ENCODE assay signal across 26 mouse cellular contexts in the genomic region with DNA sequence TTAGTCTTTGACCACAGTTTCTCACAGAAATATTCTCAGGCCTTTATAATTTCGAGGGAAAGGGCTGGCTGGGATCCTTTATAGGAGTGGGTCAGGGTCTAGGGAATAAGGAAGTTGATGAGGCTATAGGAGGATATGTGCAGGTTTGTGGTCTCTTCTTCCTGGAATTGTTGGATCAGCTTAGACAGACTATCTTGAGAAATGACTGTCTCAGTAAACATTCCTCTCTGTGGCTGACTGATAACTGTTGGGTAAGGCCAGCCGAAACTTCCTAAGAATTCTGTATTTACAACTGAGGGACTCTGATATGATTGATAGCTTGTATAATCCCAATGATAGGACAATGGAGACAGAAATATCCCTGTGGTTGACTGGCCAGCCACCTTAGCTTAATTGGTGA. TPM values are rescaled to one million over a fixed set of nuclear protein-coding genes. Genes with fewer than 3 reads are reported as not detected.
DNase-seq lines count a peak whose midpoint lies in the region; ATAC-seq and TF ChIP-seq lines count a peak whose summit lies in the region.
"Had no signal": no experiment of that assay in that cellular context is flagged by ENCODE, and none has a peak within 500 bp of the region (broad histone marks: within the 10 kb centered on the region; RNA-seq: fewer than 3 reads in every experiment).

No protein-coding gene starts in this region.

- no peak overlapping the region for H3K4me2 ChIP-seq in liver, embryonic 14.5 days (ENCODE audit: low read depth)
- H3K4me2 ChIP-seq: heart, embryonic 13.5 days; hindbrain, embryonic 12.5 days; hindbrain, embryonic 15.5 days had no signal

- no peaks in the 10 kb centered on the region for H3K4me1 ChIP-seq in lung, adult 2 months (ENCODE audit: control insufficient read depth, insufficient read depth, low read length)
- H3K4me1 ChIP-seq in MEL (ENCODE audit: control insufficient read depth in 1 of 2, insufficient read depth in 2 of 2, low read length in 2 of 2) = peaks cover 5 to 10% of the 10 kb centered on the region in 2 experiments
- peaks cover 0 to 6% of the 10 kb centered on the region in 2 experiments; a peak in 2 of 4 replicates for H3K4me1 ChIP-seq in liver, embryonic 14.5 days (replicated peaks; ENCODE audit: control insufficient read depth in 2 of 2, insufficient read depth in 2 of 2, low read length in 1 of 2)
- H3K4me1 ChIP-seq: forebrain, embryonic 10.5 days; heart, embryonic 10.5 days; heart, embryonic 13.5 days; hindbrain, embryonic 12.5 days; hindbrain, embryonic 15.5 days had no signal

- 29% methylated on average over 2 of the region's 2 CpGs for WGBS in lung, adult 2 months
- 9% methylated on average over 2 of the region's 2 CpGs for WGBS in liver, embryonic 14.5 days (ENCODE audit: insufficient replicate concordance)

- TF ChIP-seq RAD21 in MEL (IDR thresholded peaks at IDR 0.05; ENCODE audit: low read depth, low read length) = no peak

- H3K4me3 ChIP-seq in lung, adult 2 months (replicated peaks; ENCODE audit: extremely low read depth, low read depth, low read length) = no peak overlapping the region
- H3K4me3 ChIP-seq in MEL (ENCODE audit: control insufficient read depth in 1 of 2, insufficient read depth in 1 of 2, low read depth in 2 of 2, low read length in 2 of 2) = no peak overlapping the region
- H3K4me3 ChIP-seq in liver, embryonic 14.5 days (ENCODE audit: insufficient read depth in 1 of 2, low read depth in 2 of 2, low read length in 2 of 2) = no peak overlapping the region
- H3K4me3 ChIP-seq: forebrain, embryonic 10.5 days; gastrocnemius, adult 2 months; heart, adult 2 months; heart, embryonic 10.5 days; heart, embryonic 13.5 days; hindbrain, embryonic 12.5 days; hindbrain, embryonic 15.5 days had no signal

- no peak overlapping the region for H3K9ac ChIP-seq in MEL (ENCODE audit: control insufficient read depth, low read depth, low read length, poor library complexity, severe bottlenecking)
- H3K9ac ChIP-seq in liver, embryonic 14.5 days (replicated peaks) = no peak overlapping the region
- H3K9ac ChIP-seq: forebrain, postnatal 0 days; heart, embryonic 13.5 days; hindbrain, embryonic 12.5 days; hindbrain, embryonic 15.5 days had no signal

- DNase-seq in lung, postnatal 10 days = peak; percentile 6
- no peak for DNase-seq in lung, adult 2 months
- DNase-seq in MEL (ENCODE audit: low read depth, low spot score) = peak; percentile 24
- DNase-seq in MEL-GATA-1-ER (ENCODE audit: extremely low read depth, low read depth) = peak; percentile 58
- DNase-seq in liver, embryonic 14.5 days (ENCODE audit: low read depth in 3 of 3, low spot score in 3 of 3) = no peak
- DNase-seq in urinary bladder, adult 2 months (ENCODE audit: low spot score) = no peak
- DNase-seq in ovary, adult 18-20 months (ENCODE audit: low spot score) = no peak
- DNase-seq: adrenal gland, postnatal 10 days; adrenal gland, postnatal 36 days; cerebellum, adult 18-20 months; cerebellum, adult 9-10 months; cerebellum, postnatal 14 days; forebrain, postnatal 0 days; gastrocnemius, adult 2 months; gastrocnemius, postnatal 14 days; heart, adult 2 months; heart, postnatal 14 days had no signal

- TF ChIP-seq EP300 in MEL (IDR thresholded peaks at IDR 0.05; ENCODE audit: low read depth in 1 of 2, low read length in 2 of 2) = peak; percentile 24 to 74; a peak in 3 of 4 replicates
- TF ChIP-seq EP300 in liver, embryonic 14.5 days (IDR thresholded peaks at IDR 0.05; ENCODE audit: low read depth) = no peak

- TF ChIP-seq CTCF in lung, adult 2 months (IDR thresholded peaks at IDR 0.05; ENCODE audit: insufficient read depth, low read length) = no peak
- no peak for TF ChIP-seq CTCF in MEL (IDR thresholded peaks at IDR 0.05 in 2 of 3, conservative IDR thresholded peaks at IDR 0.05 in 1 of 3; ENCODE audit: control insufficient read depth in 1 of 3, insufficient read depth in 1 of 3, low read depth in 2 of 3, low read length in 3 of 3, poor library complexity in 1 of 3, severe bottlenecking in 1 of 3)
- TF ChIP-seq CTCF in liver, embryonic 14.5 days (IDR thresholded peaks at IDR 0.05; ENCODE audit: low read depth) = no peak

- H3K27me3 ChIP-seq in MEL (ENCODE audit: control insufficient read depth in 1 of 2, insufficient read depth in 2 of 2, low read length in 2 of 2) = no peaks in the 10 kb centered on the region; a peak in 1 of 4 replicates
- no peaks in the 10 kb centered on the region for H3K27me3 ChIP-seq in liver, embryonic 14.5 days (ENCODE audit: control insufficient read depth, insufficient read depth, low read length)
- H3K27me3 ChIP-seq: heart, embryonic 13.5 days; hindbrain, embryonic 12.5 days; hindbrain, embryonic 15.5 days had no signal

- TF ChIP-seq POLR2A in lung, adult 2 months (IDR thresholded peaks at IDR 0.05; ENCODE audit: borderline replicate concordance, extremely low read depth, low read depth, low read length) = no peak
- no peak for TF ChIP-seq POLR2A in MEL (IDR thresholded peaks at IDR 0.05; ENCODE audit: control insufficient read depth in 1 of 2, insufficient read depth in 1 of 2, low read depth in 1 of 2, low read length in 2 of 2, poor library complexity in 1 of 2)

- peaks cover 0 to 18% of the 10 kb centered on the region in 2 experiments; a peak in 2 of 4 replicates for H3K36me3 ChIP-seq in MEL (ENCODE audit: control insufficient read depth in 1 of 2, insufficient read depth in 2 of 2, low read length in 2 of 2)
- H3K36me3 ChIP-seq in liver, embryonic 14.5 days (replicated peaks; ENCODE audit: control insufficient read depth, insufficient read depth, low read depth) = no peaks in the 10 kb centered on the region
- H3K36me3 ChIP-seq: forebrain, embryonic 10.5 days; heart, embryonic 10.5 days; heart, embryonic 13.5 days; hindbrain, embryonic 12.5 days; hindbrain, embryonic 15.5 days had no signal

- no peaks in the 10 kb centered on the region for H3K79me2 ChIP-seq in MEL (ENCODE audit: control insufficient read depth, insufficient read depth, low read length, poor library complexity)

- peak; percentile 57; the same call in 1 of the 2 replicates for ATAC-seq in liver, embryonic 14.5 days (ENCODE audit: insufficient read depth)
- ATAC-seq in granulocyte monocyte progenitor cell, adult 5-6 weeks (replicated peaks; ENCODE audit: poor library complexity, severe bottlenecking) = no peak
- ATAC-seq: CD4-positive, CD25-positive, alpha-beta regulatory T cell, adult 4 months; forebrain, embryonic 14.5 days; forebrain, postnatal 0 days; Patski had no signal

- 0 out of 2 replicates have a peak overlapping the region, but pooled peaks have one; percentile 20 for H3K27ac ChIP-seq in MEL (ENCODE audit: control insufficient read depth, low read depth, low read length)
- H3K27ac ChIP-seq in liver, embryonic 14.5 days = no peak overlapping the region
- H3K27ac ChIP-seq: forebrain, embryonic 10.5 days; gastrocnemius, adult 2 months; heart, adult 2 months; heart, embryonic 10.5 days; heart, embryonic 13.5 days; hindbrain, embryonic 12.5 days; hindbrain, embryonic 15.5 days had no signal

- H3K9me3 ChIP-seq in MEL (replicated peaks; ENCODE audit: insufficient read depth, low read length) = no peaks in the 10 kb centered on the region
- no peaks in the 10 kb centered on the region for H3K9me3 ChIP-seq in liver, embryonic 14.5 days (ENCODE audit: control insufficient read depth, low read length)
- H3K9me3 ChIP-seq: forebrain, embryonic 10.5 days; heart, embryonic 10.5 days; heart, embryonic 13.5 days; hindbrain, embryonic 12.5 days; hindbrain, embryonic 15.5 days had no signal

TF ChIP-seq in MEL, 35 proteins besides CTCF, POLR2A, EP300 and RAD21:
- TF ChIP-seq SMC3 (IDR thresholded peaks at IDR 0.05; ENCODE audit: low read depth, low read length) (no peak), TAL1 (IDR thresholded peaks at IDR 0.05; ENCODE audit: low read length) (peak; percentile 78), GATA1 (IDR thresholded peaks at IDR 0.05; ENCODE audit: low read depth, low read length) (peak; percentile 60), SIN3A (IDR thresholded peaks at IDR 0.05; ENCODE audit: low read length) (peak; percentile 15; the same call in 1 of the 2 replicates), ZKSCAN1 (IDR thresholded peaks at IDR 0.05; ENCODE audit: low read depth, low read length) (no peak), TBP (IDR thresholded peaks at IDR 0.05; ENCODE audit: low read depth, low read length) (no peak), ETS1 (IDR thresholded peaks at IDR 0.05; ENCODE audit: low read depth, low read length) (peak; percentile 45; the same call in 1 of the 2 replicates), USF2 (IDR thresholded peaks at IDR 0.05; ENCODE audit: borderline replicate concordance in 1 of 2, insufficient read depth in 1 of 2, low read depth in 1 of 2, low read length in 2 of 2) (no peak), MYB (IDR thresholded peaks at IDR 0.05; ENCODE audit: low read depth, low read length) (no peak)

RNA-seq across cellular contexts. Expression of a gene that starts 24.2 kb away (rescaled TPM):
- 35.2 and 43.6 TPM in 2 replicates for polyA plus RNA-seq in lung, adult 2 months (2012; rRNA removed)
- 12.5 and 13.1 TPM in 2 replicates for total RNA-seq in MEL (2012; rRNA removed)
- 10 to 100 TPM in 1 of 2 experiments, not detected in 1; 19.9 TPM for polyA plus RNA-seq in MEL (2012; ENCODE audit: insufficient read depth in 1 of 2, insufficient read length in 2 of 2, low read depth in 1 of 2, low replicate concordance in 2 of 2, missing spikeins in 1 of 2)
- 6.9 and 10.4 TPM in 2 replicates for polyA plus RNA-seq in liver, embryonic 14.5 days (2012; rRNA removed)
- polyA plus RNA-seq in liver, embryonic 14.5 days (2014; fragmentation: Nextera tagmentation; extraction: Ambion mirVana) = 17.6 and 17.9 TPM in 2 replicates
- 59.3 and 67.4 TPM in 2 replicates for total RNA-seq in granulocyte monocyte progenitor cell, adult 5-6 weeks (2014; fragmentation: Nextera tagmentation)
- total RNA-seq in granulocyte monocyte progenitor cell, adult 5-6 weeks (2017) = 79.1 and 80.1 TPM in 2 replicates
- polyA plus RNA-seq in urinary bladder, adult 2 months (2012; rRNA removed) = 85.3 and 85.8 TPM in 2 replicates

Comparison
In these comparisons a context has a peak if more than half of its experiments do, and no peak if none do; other contexts are left out.
1. DNase-seq: peak in lung, postnatal 10 days (single experiment), MEL (single experiment) and MEL-GATA-1-ER (single experiment); none in lung, adult 2 months (single experiment), liver, embryonic 14.5 days (0 of 3), urinary bladder, adult 2 months (single experiment) and ovary, adult 18-20 months (single experiment).